Mouse (Mus musculus) erythroid progenitor cell, adult 5-6 weeks (primary cell): ENCODE data around the gene Catsper4. TPM values are rescaled to one million over a fixed set of nuclear protein-coding genes. Genes with fewer than 3 reads are reported as not detected.
"Not testable (repeated sequence)": the region's sequence is repeated elsewhere in the genome, so short reads cannot be mapped to it uniquely, and the experiment has no call there.

Experiments used
- ATAC-seq: replicated peaks from 2 replicates; pipeline ENCODE4 v1.8.0; 2016; ENCODE audit warnings: moderate number of reproducible peaks, mild to moderate bottlenecking, moderate TSS enrichment, inconsistent platforms; ENCODE audit not compliant: poor library complexity, low FRiP score, severe bottlenecking
- total RNA-seq, 2 experiments: library from RNA; stranded (forward) in 1 of 2; stranded (reverse) in 1 of 2; fragments of 150-400 nt in 1 of 2; fragments of 186-747, 209-891 nt in 1 of 2; gene quantifications; 2 replicates each; pipeline versions ENCODE4 v1.2.3 to v1.2.4; 2015 to 2017; ENCODE audit warnings: low replicate concordance in 2 of 2

The Catsper4 gene
- total RNA-seq (2015; ENCODE audit: low replicate concordance) (not detected in 2 replicates), total RNA-seq (2017; ENCODE audit: low replicate concordance) (not detected in 2 replicates)

DNA sequence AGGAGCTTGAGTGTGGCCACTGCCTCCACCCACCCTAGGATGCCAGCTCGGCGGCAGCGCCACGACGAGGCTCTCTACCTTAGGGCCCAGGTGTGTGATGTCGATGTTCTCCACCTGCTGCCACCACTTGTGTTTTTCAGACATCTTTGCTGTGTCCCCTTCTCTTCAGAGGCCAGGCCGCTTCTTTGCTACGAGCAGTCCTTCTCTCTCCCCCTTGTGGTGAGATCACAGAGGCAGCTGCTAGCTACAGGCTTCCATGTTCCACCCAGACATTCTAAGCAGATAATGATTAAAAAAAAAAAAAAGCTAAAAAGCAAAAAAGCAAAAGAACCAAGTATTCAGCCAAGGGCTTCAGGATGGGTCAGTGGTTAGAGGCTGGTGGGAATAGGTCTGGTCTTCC is at the start of gene Catsper4:
TSS of gene Catsper4 (minus strand) at position 190 of the 400 bp plus-strand sequence.
- no peak for ATAC-seq

DNA sequence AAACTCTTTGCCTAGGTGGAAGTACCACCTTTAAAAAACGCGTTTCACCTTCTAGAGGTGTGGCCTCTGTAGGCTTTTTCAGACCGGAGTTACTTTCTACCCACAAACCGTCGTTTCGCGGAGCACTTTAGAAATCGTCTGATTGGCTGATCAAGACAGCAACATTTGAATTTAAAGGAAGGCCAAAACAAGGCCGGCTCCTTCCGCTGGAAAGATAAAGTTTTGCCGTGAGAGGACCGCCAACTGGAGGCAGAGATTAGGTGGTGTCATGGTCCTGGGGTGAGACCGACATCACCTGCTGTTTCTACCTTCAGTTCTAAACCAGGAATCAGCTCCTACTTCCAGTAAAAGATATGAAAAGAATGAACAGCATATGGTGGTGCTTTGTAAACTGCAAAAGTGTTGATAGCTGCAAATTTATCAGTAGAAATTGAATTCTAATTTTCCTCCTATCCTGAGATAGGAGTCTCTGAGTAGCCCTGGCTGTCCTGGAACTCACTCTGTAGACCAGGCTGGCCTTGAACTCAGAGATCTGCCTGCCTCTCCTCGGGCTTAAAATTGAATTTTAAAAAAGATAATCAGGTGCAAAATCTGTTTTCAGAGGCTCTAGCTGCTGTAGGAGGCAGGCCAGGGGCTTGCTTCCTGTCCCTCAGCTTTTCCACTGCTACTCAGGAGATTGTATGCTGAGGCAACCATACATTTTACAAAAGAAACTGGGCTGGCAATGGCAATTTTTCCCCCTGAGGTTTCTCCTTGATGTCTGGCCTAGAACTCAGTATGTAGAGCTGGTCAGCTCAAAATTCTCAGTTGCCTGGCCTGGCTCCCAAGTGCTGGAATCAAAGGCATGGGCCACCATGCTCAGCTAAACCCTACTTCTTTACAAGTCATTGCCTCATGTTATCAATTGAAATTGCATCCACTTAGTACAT is 46.5 kb upstream of the Catsper4 start:
- ATAC-seq: peak; percentile 94

- 0 out of 2 replicates have a peak, but pooled peaks have one; percentile 12 for ATAC-seq
These were observed 45.7 kb upstream of the Catsper4 start for GRCm38 (mm10) chr4:134272731-134273416.

- ATAC-seq: no peak
These were observed 44.8 kb upstream of the Catsper4 start for GRCm38 (mm10) chr4:134271979-134272378.

DNA sequence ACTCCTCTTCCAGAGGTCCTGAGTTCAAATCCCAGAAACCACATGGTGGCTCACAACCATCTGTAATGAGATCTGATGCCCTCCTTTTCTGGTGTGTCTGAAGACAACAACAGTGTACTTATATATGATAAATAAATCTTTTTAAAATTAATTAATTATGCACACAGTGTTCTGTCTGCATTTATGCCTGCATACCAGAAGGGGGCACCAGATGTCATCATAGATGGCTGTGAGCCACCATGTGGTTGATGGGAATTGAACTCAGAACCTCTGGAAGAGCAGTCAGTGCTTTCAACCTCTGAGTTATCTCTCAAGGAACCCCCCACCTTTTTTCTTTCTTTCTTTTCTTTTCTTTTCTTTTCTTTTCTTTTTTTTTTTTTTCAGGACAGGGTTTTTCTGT is 42.4 kb upstream of the Catsper4 start:
- not testable (repeated sequence) for ATAC-seq

- no peak for ATAC-seq
These were observed 41.0 kb upstream of the Catsper4 start for GRCm38 (mm10) chr4:134268102-134268655.

- ATAC-seq: no peak
These were observed 38.8 kb upstream of the Catsper4 start for GRCm38 (mm10) chr4:134265860-134266585.

DNA sequence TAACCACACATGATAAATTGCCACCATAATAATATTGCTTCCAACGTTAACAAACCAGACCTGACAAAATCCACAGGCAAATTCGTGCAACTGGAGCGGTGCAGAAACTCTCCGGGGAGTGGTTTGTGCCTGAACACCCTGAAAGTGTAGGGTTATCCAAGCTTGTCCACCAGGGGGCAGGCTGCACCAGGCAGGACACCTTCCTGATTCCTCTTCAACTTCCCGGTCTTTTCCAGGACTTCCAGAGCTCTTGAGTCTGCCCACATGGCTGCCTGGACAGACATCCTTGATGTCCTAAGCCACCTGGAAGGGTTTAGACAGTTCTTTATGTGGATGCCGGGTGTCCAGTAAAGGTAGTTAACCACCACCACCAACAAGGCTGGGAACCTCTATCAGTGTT is 36.0 kb upstream of the Catsper4 start:
- 0 out of 2 replicates have a peak, but pooled peaks have one; percentile 75 for ATAC-seq

DNA sequence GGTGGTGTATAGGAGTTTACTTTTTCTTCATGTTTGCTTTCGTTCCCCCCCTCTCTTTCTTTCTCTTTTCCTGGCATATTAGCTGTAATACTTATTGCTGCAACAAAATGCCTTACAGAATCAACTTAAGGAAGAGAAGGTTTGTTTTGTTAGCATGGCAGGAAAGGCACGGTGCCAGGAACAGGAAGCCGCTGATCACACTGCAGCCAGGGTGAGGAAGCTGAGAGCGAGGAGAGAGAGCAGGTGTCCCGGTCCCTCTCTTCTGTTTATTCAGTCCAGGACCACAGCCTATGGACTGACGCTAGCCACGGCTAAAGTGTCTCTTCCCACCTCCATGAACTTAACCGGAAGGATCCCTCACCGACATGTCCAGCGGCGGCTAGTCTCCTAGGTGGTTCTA is 31.2 kb upstream of the Catsper4 start:
- ATAC-seq: no peak

DNA sequence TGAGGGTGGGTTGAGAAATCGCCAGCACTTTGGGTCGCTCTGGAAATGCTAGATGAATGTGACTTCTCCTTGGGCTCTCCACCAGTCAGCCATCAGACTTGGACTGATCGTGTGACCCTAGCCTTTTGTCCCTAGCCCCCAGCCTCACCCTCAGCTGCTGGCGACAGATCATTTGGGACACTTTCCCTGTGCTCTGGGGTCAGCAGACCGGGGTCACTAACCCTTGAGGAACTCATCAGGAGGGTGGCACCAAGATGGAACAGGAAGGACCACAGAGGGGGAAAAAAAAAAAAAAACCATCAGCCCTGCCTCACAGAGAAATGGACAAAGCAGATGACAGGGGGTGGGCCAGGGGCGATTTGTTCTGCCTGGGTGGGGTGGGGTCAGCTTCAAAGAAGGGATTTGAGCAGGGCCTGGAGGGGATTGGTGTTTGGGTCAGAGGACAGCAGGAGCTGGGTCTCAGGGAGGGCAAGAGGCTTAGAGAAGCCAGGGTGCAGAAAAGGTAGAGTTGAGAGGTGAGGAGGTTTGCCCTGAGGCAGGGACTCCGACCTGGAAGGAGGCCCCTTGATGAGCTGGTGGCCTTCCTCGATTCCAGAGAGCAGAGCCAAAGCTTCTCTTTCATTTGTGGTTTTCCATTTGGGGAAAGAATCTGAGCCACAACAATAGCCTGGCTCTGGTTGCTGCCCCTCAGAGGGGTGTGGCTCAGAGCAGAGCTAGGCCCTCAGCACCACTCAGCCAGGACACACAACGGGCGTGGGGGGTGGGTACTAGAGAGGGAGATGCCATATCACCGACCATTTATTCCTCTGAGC is 30.2 kb upstream of the Catsper4 start:
- no peak for ATAC-seq

GRCm38 (mm10) chr4:134256407-134257197 is 29.4 kb upstream of the Catsper4 start:
- no peak for ATAC-seq

- no peak for ATAC-seq
These were observed 28.7 kb upstream of the Catsper4 start for GRCm38 (mm10) chr4:134255854-134256253.

DNA sequence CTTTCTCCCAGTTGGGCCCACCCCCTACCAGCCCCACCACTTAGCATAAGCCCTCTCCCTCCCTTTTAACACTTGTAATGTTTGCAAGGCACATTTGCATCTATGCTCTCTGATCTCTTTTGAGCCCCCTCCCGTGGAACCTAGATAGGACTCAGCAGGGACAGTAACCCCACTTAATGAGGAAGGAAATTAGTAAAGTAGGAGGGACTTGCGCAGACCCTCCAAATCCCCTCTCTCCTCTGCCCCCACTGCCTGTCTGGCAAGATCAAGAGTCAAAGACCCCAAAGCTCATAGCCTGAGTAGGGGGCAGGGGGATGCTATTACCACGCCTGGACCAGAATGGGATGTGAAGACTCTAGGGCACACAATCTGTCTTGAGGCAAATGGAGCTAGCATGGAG is 27.7 kb upstream of the Catsper4 start:
- no peak for ATAC-seq

- no peak for ATAC-seq
These were observed 26.6 kb upstream of the Catsper4 start, which contains the start of gene Grrp1 for GRCm38 (mm10) chr4:134253722-134254324. Gene Grrp1, minus strand, starts transcription at chr4:134254106.

DNA sequence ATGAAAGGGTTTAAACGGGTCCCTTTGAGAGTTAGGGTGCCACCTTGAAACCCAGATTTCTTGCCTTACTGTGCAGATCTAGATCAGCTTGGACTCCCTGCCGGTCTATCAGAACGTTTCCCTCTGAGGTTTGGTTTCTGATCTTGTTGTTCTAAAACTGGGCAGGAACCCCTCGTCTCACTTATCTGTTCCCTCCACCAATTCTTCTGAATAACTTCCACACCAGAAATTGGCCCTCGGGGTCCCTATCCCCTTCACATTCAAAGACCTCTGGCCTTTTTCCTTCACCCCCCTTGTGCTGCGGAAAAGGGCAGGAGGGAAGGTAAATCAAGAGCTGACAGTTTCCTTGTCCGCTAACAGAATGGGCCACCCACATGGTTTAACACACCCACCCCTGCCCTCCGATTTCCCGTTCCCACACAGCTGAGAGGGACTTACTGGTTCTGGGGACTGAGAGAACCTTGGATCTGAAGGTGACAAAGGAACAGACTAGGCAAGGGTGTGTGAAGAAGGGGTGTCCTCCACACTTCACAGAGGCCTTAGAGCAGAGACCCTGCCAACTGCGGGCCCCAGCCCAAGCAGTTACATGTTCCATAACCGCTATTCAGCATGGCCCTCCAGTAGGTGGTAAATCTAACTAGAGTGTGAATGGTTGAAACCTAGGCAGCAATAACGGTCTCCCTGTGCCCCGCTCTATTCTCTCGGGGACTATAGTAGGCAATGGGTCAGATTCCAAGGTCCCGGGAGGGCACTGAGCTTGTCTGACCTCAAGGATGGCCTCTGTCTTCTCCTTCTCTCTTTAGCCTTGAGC is 25.9 kb upstream of the Catsper4 start:
- ATAC-seq: no peak

DNA sequence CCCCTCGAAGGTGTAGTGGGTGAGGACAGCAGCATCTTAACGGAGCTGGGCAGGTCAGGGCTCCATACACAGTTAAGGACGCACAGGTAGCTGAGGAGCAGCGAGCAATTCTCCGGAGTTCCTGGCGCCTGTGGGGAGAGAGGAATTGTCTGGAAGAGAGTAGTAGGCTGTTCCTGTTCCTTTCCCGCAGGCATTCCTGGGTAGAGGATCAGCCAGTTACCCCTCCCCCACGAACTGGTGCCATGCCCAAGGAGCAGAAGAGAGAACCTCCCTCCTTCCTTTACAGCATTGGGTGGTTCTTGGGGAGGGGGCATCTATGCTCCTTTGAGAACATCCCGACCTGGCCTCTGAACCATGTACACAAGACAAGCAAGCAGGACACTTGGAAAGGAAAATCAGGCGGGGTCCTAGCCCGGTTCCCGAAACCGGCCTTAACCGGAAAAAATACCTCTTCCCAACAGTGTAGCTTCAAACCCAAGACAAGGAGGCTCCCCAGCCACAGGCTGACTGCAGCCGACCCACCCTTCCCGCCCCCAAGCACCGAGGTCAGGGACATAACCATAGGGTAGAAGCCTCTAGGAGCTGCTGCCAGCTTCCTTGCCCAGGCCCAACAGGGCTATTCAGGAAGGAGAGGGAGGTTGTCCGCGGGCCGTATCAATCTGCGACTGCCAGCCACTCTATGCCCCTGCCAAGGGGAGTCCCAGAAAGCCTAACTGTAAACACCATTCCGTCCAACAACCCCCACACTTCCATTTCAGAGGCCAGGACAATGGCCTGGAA is 25.1 kb upstream of the Catsper4 start:
- no peak for ATAC-seq
